Mouse (Mus musculus): ENCODE data around the gene Arntl. TPM values are rescaled to one million over a fixed set of nuclear protein-coding genes. Genes with fewer than 3 reads are reported as not detected.

Gene Arntl
- total and polyA plus RNA-seq, 3 experiments: 2.6 to 4.6 (median 3.3) TPM

GRCm38 (mm10) chr7:113269921-113270320 lies 62.7 kb downstream of the Arntl start:
- dilution Hi-C loops (cut with MboI; ENCODE audit: extremely low pct_ligation_motif_present, extremely low pct_unique_long_range_greater_than_20kb, low sequenced_read_pairs): no loop called here
- DNase-seq (ENCODE audit: extremely low read depth): no peak
- no peak overlapping the region for H3K9ac ChIP-seq (ENCODE audit: insufficient read depth, low read depth)

GRCm38 (mm10) chr7:113270551-113270950 lies 63.3 kb downstream of the Arntl start:
- Histone ChIP-seq H3K27me3 (replicated peaks) (no peaks in the 10 kb centered on the region), H3K79me2 (replicated peaks; ENCODE audit: control insufficient read depth, extremely low read depth, insufficient read depth, poor library complexity, severe bottlenecking) (no peaks in the 10 kb centered on the region), H3K9me3 (replicated peaks; ENCODE audit: low read length) (no peaks in the 10 kb centered on the region), H3K4me1 (ENCODE audit: control insufficient read depth in 1 of 2, insufficient read depth in 2 of 2) (peaks cover 2 to 19% of the 10 kb centered on the region in 2 experiments; a peak in 2 of 4 replicates), H3K4me3 (replicated peaks in 1 of 3; ENCODE audit: low read depth in 2 of 3, low read length in 2 of 3, poor library complexity in 1 of 3) (no peak overlapping the region), H3K36me3 (replicated peaks in 1 of 2; ENCODE audit: control insufficient read depth in 1 of 2, insufficient read depth in 1 of 2, low read length in 1 of 2) (no peaks in the 10 kb centered on the region), H3K9ac (ENCODE audit: insufficient read depth, low read depth) (no peak overlapping the region), H3K27ac (ENCODE audit: insufficient read depth, low read depth) (no peak overlapping the region), H3K4me2 (ENCODE audit: insufficient read depth, low read depth, poor library complexity, severe bottlenecking) (no peak overlapping the region)
- dilution Hi-C loops (cut with MboI; ENCODE audit: extremely low pct_ligation_motif_present, extremely low pct_unique_long_range_greater_than_20kb, low sequenced_read_pairs): no loop called here
- no peak for TF ChIP-seq ZNF384 (IDR thresholded peaks at IDR 0.05; ENCODE audit: low read depth, low read length)
- no peak for TF ChIP-seq ZMIZ1 (IDR thresholded peaks at IDR 0.05; ENCODE audit: low read depth, low read length)
- no peak for TF ChIP-seq HCFC1 (IDR thresholded peaks at IDR 0.05; ENCODE audit: low read depth, low read length)
- TF ChIP-seq RCOR1 (conservative IDR thresholded peaks at IDR 0.05; ENCODE audit: low read depth, low read length): no peak
- TF ChIP-seq UBTF (IDR thresholded peaks at IDR 0.05; ENCODE audit: low read depth, low read length): no peak
- TF ChIP-seq MAX (IDR thresholded peaks at IDR 0.05; ENCODE audit: low read length): no peak
- in situ Hi-C loops (cut with MboI; ENCODE audit: low pct_ligation_motif_present, low pct_unique_long_range_greater_than_20kb, low sequenced_read_pairs): loop anchor here (25.0 kb wide), 1 partner anchor 358 kb away; no protein-coding TSS in a partner anchor
- no peak for DNase-seq (ENCODE audit: extremely low read depth)

More at GRCm38 (mm10) chr7:113269921-113270320, 62.7 kb downstream of the Arntl start:
- Histone ChIP-seq H3K4me1 (ENCODE audit: control insufficient read depth in 1 of 2, insufficient read depth in 2 of 2) (peaks cover 2 to 19% of the 10 kb centered on the region in 2 experiments; a peak in 2 of 4 replicates), H3K4me3 (replicated peaks in 1 of 3; ENCODE audit: low read depth in 2 of 3, low read length in 2 of 3, poor library complexity in 1 of 3) (no peak overlapping the region), H3K4me2 (ENCODE audit: insufficient read depth, low read depth, poor library complexity, severe bottlenecking) (no peak overlapping the region), H3K27me3 (replicated peaks) (no peaks in the 10 kb centered on the region), H3K36me3 (replicated peaks in 1 of 2; ENCODE audit: control insufficient read depth in 1 of 2, insufficient read depth in 1 of 2, low read length in 1 of 2) (no peaks in the 10 kb centered on the region), H3K9me3 (replicated peaks; ENCODE audit: low read length) (no peaks in the 10 kb centered on the region), H3K79me2 (replicated peaks; ENCODE audit: control insufficient read depth, extremely low read depth, insufficient read depth, poor library complexity, severe bottlenecking) (no peaks in the 10 kb centered on the region), H3K27ac (ENCODE audit: insufficient read depth, low read depth) (no peak overlapping the region)
- in situ Hi-C loops (cut with MboI; ENCODE audit: low pct_ligation_motif_present, low pct_unique_long_range_greater_than_20kb, low sequenced_read_pairs): loop anchor here (25.0 kb wide), 1 partner anchor 358 kb away; no protein-coding TSS in a partner anchor
- no peak for TF ChIP-seq RCOR1 (conservative IDR thresholded peaks at IDR 0.05; ENCODE audit: low read depth, low read length)
- no peak for TF ChIP-seq POLR2AphosphoS2 (IDR thresholded peaks at IDR 0.05; ENCODE audit: low read depth, low read length)
- no peak for TF ChIP-seq TBP (conservative IDR thresholded peaks at IDR 0.05; ENCODE audit: low read depth, low read length)
- no peak for TF ChIP-seq ZNF384 (IDR thresholded peaks at IDR 0.05; ENCODE audit: low read depth, low read length)
- no peak for TF ChIP-seq CHD2 (IDR thresholded peaks at IDR 0.05; ENCODE audit: low read length)
- no peak for TF ChIP-seq KAT2A (IDR thresholded peaks at IDR 0.05; ENCODE audit: insufficient replicate concordance, low read length)
- no peak for TF ChIP-seq UBTF (IDR thresholded peaks at IDR 0.05; ENCODE audit: low read depth, low read length)
- no peak for TF ChIP-seq MAFK (IDR thresholded peaks at IDR 0.05; ENCODE audit: insufficient replicate concordance, low read length)

GRCm38 (mm10) chr7:113270991-113271390 lies 63.7 kb downstream of the Arntl start:
- in situ Hi-C loops (cut with MboI; ENCODE audit: low pct_ligation_motif_present, low pct_unique_long_range_greater_than_20kb, low sequenced_read_pairs) (loop anchor here (25.0 kb wide), 1 partner anchor 359 kb away; no protein-coding TSS in a partner anchor), dilution Hi-C loops (cut with MboI; ENCODE audit: extremely low pct_ligation_motif_present, extremely low pct_unique_long_range_greater_than_20kb, low sequenced_read_pairs) (no loop called here)
- Histone ChIP-seq H3K79me2 (replicated peaks; ENCODE audit: control insufficient read depth, extremely low read depth, insufficient read depth, poor library complexity, severe bottlenecking) (no peaks in the 10 kb centered on the region), H3K27me3 (replicated peaks) (no peaks in the 10 kb centered on the region), H3K36me3 (replicated peaks in 1 of 2; ENCODE audit: control insufficient read depth in 1 of 2, insufficient read depth in 1 of 2, low read length in 1 of 2) (no peaks in the 10 kb centered on the region), H3K9ac (ENCODE audit: insufficient read depth, low read depth) (no peak overlapping the region), H3K4me1 (ENCODE audit: control insufficient read depth in 1 of 2, insufficient read depth in 2 of 2) (peaks cover 2 to 19% of the 10 kb centered on the region in 2 experiments; a peak in 2 of 4 replicates), H3K4me3 (replicated peaks in 1 of 3; ENCODE audit: low read depth in 2 of 3, low read length in 2 of 3, poor library complexity in 1 of 3) (no peak overlapping the region), H3K4me2 (ENCODE audit: insufficient read depth, low read depth, poor library complexity, severe bottlenecking) (no peak overlapping the region), H3K9me3 (replicated peaks; ENCODE audit: low read length) (no peaks in the 10 kb centered on the region), H3K27ac (ENCODE audit: insufficient read depth, low read depth) (no peak overlapping the region)
- DNase-seq (ENCODE audit: extremely low read depth): no peak
- no peak for TF ChIP-seq TCF12 (IDR thresholded peaks at IDR 0.05; ENCODE audit: low read depth, low read length)
- no peak for TF ChIP-seq GABPA (IDR thresholded peaks at IDR 0.05; ENCODE audit: insufficient replicate concordance, low read depth, low read length)
- TF ChIP-seq HCFC1 (IDR thresholded peaks at IDR 0.05; ENCODE audit: low read depth, low read length): no peak
